ENCODE assay signal across 13 mouse cellular contexts in genomic region chr17:83902091-83902490, GRCm38 (mm10). TPM values are rescaled to one million over a fixed set of nuclear protein-coding genes. Genes with fewer than 3 reads are reported as not detected.
DNase-seq lines count a peak whose midpoint lies in the region; ATAC-seq and TF ChIP-seq lines count a peak whose summit lies in the region.
"Had no signal": no experiment of that assay in that cellular context is flagged by ENCODE, and none has a peak within 500 bp of the region (broad histone marks: within the 10 kb centered on the region; RNA-seq: fewer than 3 reads in every experiment).

No protein-coding gene starts in this region.

- H3K4me1 ChIP-seq in intestine, embryonic 14.5 days (replicated peaks; ENCODE audit: control insufficient read depth, insufficient read depth, low read length), result peaks cover 15% of the 10 kb centered on the region
- H3K4me1 ChIP-seq in intestine, postnatal 0 days (replicated peaks; ENCODE audit: control insufficient read depth, insufficient read depth, low read length), result no peaks in the 10 kb centered on the region; the same call in 1 of the 2 replicates
- H3K4me1 ChIP-seq in embryonic facial prominence, embryonic 13.5 days, result peaks cover 50% of the 10 kb centered on the region
- H3K4me1 ChIP-seq in liver, embryonic 11.5 days (replicated peaks; ENCODE audit: control insufficient read depth, insufficient read depth, low read length), result peaks cover 13% of the 10 kb centered on the region

- no peak for TF ChIP-seq CTCF in intestine, postnatal 0 days (IDR thresholded peaks at IDR 0.05; ENCODE audit: low read depth)

- no peaks in the 10 kb centered on the region for H3K36me3 ChIP-seq in intestine, embryonic 14.5 days (ENCODE audit: control insufficient read depth, insufficient read depth, low read length)
- H3K36me3 ChIP-seq in intestine, postnatal 0 days (ENCODE audit: control insufficient read depth, insufficient read depth), result no peaks in the 10 kb centered on the region
- no peaks in the 10 kb centered on the region for H3K36me3 ChIP-seq in embryonic facial prominence, embryonic 13.5 days
- H3K36me3 ChIP-seq in splenic B cell, adult 2 months (ENCODE audit: control insufficient read depth, insufficient read depth, low read length, poor library complexity, severe bottlenecking), result no peaks in the 10 kb centered on the region
- no peaks in the 10 kb centered on the region for H3K36me3 ChIP-seq in liver, embryonic 11.5 days (ENCODE audit: control insufficient read depth, insufficient read depth, low read length)

- H3K9ac ChIP-seq in intestine, embryonic 14.5 days (ENCODE audit: low read length), result no peak overlapping the region
- no peak overlapping the region for H3K9ac ChIP-seq in intestine, postnatal 0 days (ENCODE audit: low read depth, low read length)
- H3K9ac ChIP-seq in embryonic facial prominence, embryonic 13.5 days, result no peak overlapping the region
- no peak overlapping the region for H3K9ac ChIP-seq in liver, embryonic 11.5 days (ENCODE audit: low read depth, low read length)

- H3K27me3 ChIP-seq in intestine, embryonic 14.5 days (replicated peaks; ENCODE audit: control insufficient read depth, insufficient read depth, low read length), result no peaks in the 10 kb centered on the region
- no peaks in the 10 kb centered on the region for H3K27me3 ChIP-seq in intestine, postnatal 0 days (replicated peaks; ENCODE audit: control insufficient read depth, insufficient read depth, low read length)
- H3K27me3 ChIP-seq in embryonic facial prominence, embryonic 13.5 days, result 0 out of 2 replicates have a peak, but pooled peaks cover 7% of the 10 kb centered on the region
- H3K27me3 ChIP-seq in splenic B cell, adult 2 months (ENCODE audit: control insufficient read depth, insufficient read depth, low read length, poor library complexity, severe bottlenecking), result no peaks in the 10 kb centered on the region
- H3K27me3 ChIP-seq in liver, embryonic 11.5 days (replicated peaks; ENCODE audit: control insufficient read depth, insufficient read depth, low read length), result no peaks in the 10 kb centered on the region

- no peak overlapping the region for H3K4me2 ChIP-seq in intestine, embryonic 14.5 days (ENCODE audit: low read length)
- no peak overlapping the region for H3K4me2 ChIP-seq in intestine, postnatal 0 days (replicated peaks; ENCODE audit: low read depth)
- no peak overlapping the region for H3K4me2 ChIP-seq in embryonic facial prominence, embryonic 13.5 days
- H3K4me2 ChIP-seq in liver, embryonic 11.5 days, result no peak overlapping the region

- no peak for DNase-seq in intestine, embryonic 14.5 days (ENCODE audit: low spot score)
- peak; percentile 94 for DNase-seq in MN1 (ENCODE audit: low spot score)
- DNase-seq in splenic B cell, adult 2 months (ENCODE audit: low read depth, low spot score), result peak; percentile 37
- DNase-seq in embryo, embryonic 11 days, result no peak
- DNase-seq in liver, embryonic 11.5 days (ENCODE audit: low spot score), result no peak
- DNase-seq: cerebellum, adult 18-20 months; gastrocnemius, postnatal 10 days; kidney, adult 2 months; layer of hippocampus, adult 9-11 months; left cerebral cortex, postnatal 4 days; lung, postnatal 36 days had no signal

- 28% methylated on average over 6 of the region's 6 CpGs for WGBS in intestine, embryonic 14.5 days
- whole genome bisulfite sequencing in intestine, postnatal 0 days, result 62% methylated on average over 6 of the region's 6 CpGs
- WGBS in embryonic facial prominence, embryonic 13.5 days, result 30% methylated on average over 6 of the region's 6 CpGs
- WGBS in liver, embryonic 11.5 days, result 50% methylated on average over 6 of the region's 6 CpGs

- no peaks in the 10 kb centered on the region for H3K9me3 ChIP-seq in intestine, embryonic 14.5 days (ENCODE audit: control insufficient read depth, low read length)
- H3K9me3 ChIP-seq in intestine, postnatal 0 days (ENCODE audit: control insufficient read depth), result no peaks in the 10 kb centered on the region
- H3K9me3 ChIP-seq in embryonic facial prominence, embryonic 13.5 days, result no peaks in the 10 kb centered on the region
- H3K9me3 ChIP-seq in liver, embryonic 11.5 days (ENCODE audit: control insufficient read depth, low read length), result no peaks in the 10 kb centered on the region

- ATAC-seq in intestine, embryonic 14.5 days (replicated peaks; ENCODE audit: low FRiP score, low TSS enrichment, low read depth), result no peak
- ATAC-seq in intestine, postnatal 0 days, result no peak
- ATAC-seq in embryonic facial prominence, embryonic 13.5 days (ENCODE audit: insufficient number of reproducible peaks, insufficient read depth, low FRiP score, low TSS enrichment, low read depth), result no peak
- ATAC-seq in liver, embryonic 11.5 days (replicated peaks; ENCODE audit: low FRiP score), result no peak

- 0 out of 2 replicates have a peak overlapping the region, but pooled peaks have one; percentile 5 for H3K27ac ChIP-seq in intestine, embryonic 14.5 days (ENCODE audit: low read depth)
- H3K27ac ChIP-seq in intestine, postnatal 0 days (ENCODE audit: low read depth, low read length), result no peak overlapping the region
- peak overlapping the region; percentile 53 for H3K27ac ChIP-seq in embryonic facial prominence, embryonic 13.5 days
- H3K27ac ChIP-seq in liver, embryonic 11.5 days (ENCODE audit: low read depth, low read length), result no peak overlapping the region

- H3K4me3 ChIP-seq in intestine, embryonic 14.5 days (ENCODE audit: low read depth, low read length), result no peak overlapping the region
- H3K4me3 ChIP-seq in intestine, postnatal 0 days (ENCODE audit: low read depth, low read length), result no peak overlapping the region
- H3K4me3 ChIP-seq in embryonic facial prominence, embryonic 13.5 days, result no peak overlapping the region
- no peak overlapping the region for H3K4me3 ChIP-seq in liver, embryonic 11.5 days (ENCODE audit: low read depth, low read length)

RNA-seq across cellular contexts. Expression of gene Haao, which starts 54.3 kb away (rescaled TPM):
- 0.26 and 0.38 TPM in 2 replicates for polyA plus RNA-seq in intestine, embryonic 14.5 days (2014; fragmentation: Nextera tagmentation; extraction: Ambion mirVana)
- 0.40 TPM in 1 of 2 replicates, not detected in the other for polyA plus RNA-seq in intestine, postnatal 0 days (2015; fragmentation: Nextera tagmentation; extraction: Ambion mirVana)
- polyA plus RNA-seq in embryonic facial prominence, embryonic 13.5 days (2015; fragmentation: Nextera tagmentation; extraction: Ambion mirVana), result 1.5 and 1.7 TPM in 2 replicates
- 4.3 and 4.8 TPM in 2 replicates for polyA plus RNA-seq in liver, embryonic 11.5 days (2014; fragmentation: Nextera tagmentation; extraction: Ambion mirVana)

Comparison
In these comparisons a context has a peak if more than half of its experiments do, and no peak if none do; other contexts are left out.
1. H3K27ac ChIP-seq: peak in intestine, embryonic 14.5 days (single experiment) and embryonic facial prominence, embryonic 13.5 days (single experiment); none in intestine, postnatal 0 days (single experiment) and liver, embryonic 11.5 days (single experiment).
2. DNase-seq: peak in MN1 (single experiment) and splenic B cell, adult 2 months (single experiment); none in intestine, embryonic 14.5 days (single experiment), embryo, embryonic 11 days (single experiment) and liver, embryonic 11.5 days (single experiment).